Mouse (Mus musculus) midbrain, embryonic 13.5 days (tissue): Measurements from ENCODE around the gene Aebp1. TPM values are rescaled to one million over a fixed set of nuclear protein-coding genes. Genes with fewer than 3 reads are reported as not detected.

Source experiments
- ATAC-seq: fragments of 200-750 bp; cut with Nextera tagmentation; 2 replicates; pipeline ENCODE4 v1.8.0; 2017; ENCODE audit warnings: mild to moderate bottlenecking, moderate TSS enrichment, moderate library complexity
- H3K27ac ChIP-seq: fragments of 300-500 bp; sonication (generic); 2 replicates; pipeline ENCODE4 v1.5.1; 2015; ENCODE audit warnings: inconsistent platforms, mild to moderate bottlenecking, moderate library complexity
- H3K27me3 ChIP-seq: fragments of 300-500 bp; sonication (generic); 2 replicates; pipeline ENCODE4 v1.6.1; 2015; ENCODE audit warnings: mild to moderate bottlenecking, inconsistent platforms
- H3K36me3 ChIP-seq: fragments of 300-500 bp; sonication (generic); 2 replicates; pipeline ENCODE4 v1.6.1; 2015; ENCODE audit warnings: mild to moderate bottlenecking, inconsistent platforms
- H3K4me1 ChIP-seq: fragments of 300-500 bp; sonication (generic); replicated peaks from 2 replicates; pipeline ENCODE4 v1.6.1; 2015; ENCODE audit warnings: inconsistent platforms
- H3K4me2 ChIP-seq: fragments of 300-500 bp; sonication (generic); replicated peaks from 2 replicates; pipeline ENCODE4 v1.6.1; 2015; ENCODE audit warnings: moderate library complexity, mild to moderate bottlenecking, inconsistent platforms
- H3K4me3 ChIP-seq: fragments of 300-500 bp; sonication (generic); replicated peaks from 2 replicates; pipeline ENCODE4 v1.5.1; 2015; ENCODE audit warnings: mild to moderate bottlenecking, inconsistent platforms
- H3K9ac ChIP-seq: fragments of 300-500 bp; sonication (generic); replicated peaks from 2 replicates; pipeline ENCODE4 v1.6.1; 2015; ENCODE audit warnings: mild to moderate bottlenecking, inconsistent platforms
- H3K9me3 ChIP-seq: fragments of 300-500 bp; sonication (generic); 2 replicates; pipeline ENCODE4 v1.6.1; 2016; ENCODE audit warnings: mild to moderate bottlenecking, inconsistent platforms
- WGBS: fragments of 180-500 bp; shearing (Covaris S2); methylation state at CpG from one replicate; pipeline ENCODE4 v1.1.7; 2015; 5-methylcytosine and 5-hydroxymethylcytosine counted together
- polyA plus RNA-seq: library from polyadenylated mRNA; unstranded; fragments of >200 nt; fragmentation: Nextera tagmentation; extraction: Ambion mirVana; gene quantifications from 2 replicates; pipeline ENCODE4 v1.2.1, GENCODE M21; 2015

The Aebp1 gene
- polyA plus RNA-seq, 1 experiment from 2014 or later, result 10.6 TPM

DNA sequence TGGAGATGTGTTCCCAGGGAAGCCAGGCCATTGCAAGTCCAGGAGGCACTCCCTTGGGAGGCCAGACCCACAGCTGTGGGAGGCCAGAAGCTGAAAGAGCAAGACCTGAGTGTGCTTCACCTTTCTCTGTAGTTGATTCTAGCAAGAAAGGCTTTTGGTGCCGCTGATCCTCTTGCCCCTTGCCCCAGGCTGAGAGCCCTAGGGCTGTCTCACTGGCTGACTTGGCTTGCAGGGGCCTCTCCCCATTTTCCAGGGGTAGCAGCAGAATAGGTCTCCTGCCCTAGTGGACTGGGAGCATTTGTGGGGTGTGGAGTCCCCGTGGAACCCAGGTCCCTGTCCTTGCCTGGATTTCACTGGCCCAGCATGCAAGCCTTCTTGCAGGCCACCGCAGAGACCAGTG is 39.6 kb downstream of the Aebp1 start:
- peak overlapping the region; percentile 82 for H3K27ac ChIP-seq
- peaks cover 12% of the 10 kb centered on the region; the same call in 1 of the 2 replicates for H3K27me3 ChIP-seq
- H3K4me3 ChIP-seq, result peak overlapping the region; percentile 45
- H3K4me2 ChIP-seq, result peak overlapping the region; percentile 71
- peak overlapping the region; percentile 71 for H3K9ac ChIP-seq
- 15% methylated on average over 3 of the region's 3 CpGs for WGBS
- peak; percentile 15; the same call in 1 of the 2 replicates for ATAC-seq
- no peaks in the 10 kb centered on the region for H3K36me3 ChIP-seq
- H3K9me3 ChIP-seq, result no peaks in the 10 kb centered on the region
- peaks cover 30% of the 10 kb centered on the region for H3K4me1 ChIP-seq

DNA sequence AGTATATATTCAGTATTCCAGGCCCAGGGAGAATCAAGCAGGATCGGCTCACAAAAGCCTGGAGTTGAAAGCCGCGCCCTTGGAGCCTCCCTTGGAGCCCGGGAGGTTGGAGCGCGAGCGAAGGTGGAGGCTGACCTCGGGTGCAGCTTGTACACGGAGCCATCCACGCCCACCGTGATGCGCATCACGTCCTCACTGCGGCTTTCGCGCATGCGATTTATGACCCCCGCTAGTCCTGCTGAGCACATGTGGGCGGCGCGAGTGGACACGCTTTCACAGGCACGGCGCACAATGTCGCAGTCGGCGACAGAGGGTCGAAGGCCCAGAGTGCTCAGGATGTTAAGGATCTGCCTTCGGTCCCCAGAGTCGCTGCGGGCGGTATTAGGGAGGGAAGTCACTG is 40.2 kb downstream of the Aebp1 start:
- Histone ChIP-seq H3K27me3 (peaks cover 6% of the 10 kb centered on the region; the same call in 1 of the 2 replicates), H3K36me3 (no peaks in the 10 kb centered on the region), H3K4me2 (peak overlapping the region; percentile 71), H3K4me3 (peak overlapping the region; percentile 45), H3K27ac (peak overlapping the region; percentile 82), H3K9me3 (no peaks in the 10 kb centered on the region), H3K4me1 (peaks cover 30% of the 10 kb centered on the region), H3K9ac (peak overlapping the region; percentile 71)
- peak; percentile 84 for ATAC-seq
- 0% methylated on average over 32 of the region's 32 CpGs for WGBS

- Histone ChIP-seq H3K36me3 (no peaks in the 10 kb centered on the region), H3K4me2 (peak overlapping the region; percentile 71), H3K4me3 (peak overlapping the region; percentile 45), H3K9me3 (no peaks in the 10 kb centered on the region), H3K27me3 (peaks cover 3% of the 10 kb centered on the region; the same call in 1 of the 2 replicates), H3K27ac (peak overlapping the region; percentile 82), H3K4me1 (peaks cover 26% of the 10 kb centered on the region), H3K9ac (peak overlapping the region; percentile 71)
- 3% methylated on average over 6 of the region's 6 CpGs for WGBS
- no peak; the same call in 1 of the 2 replicates for ATAC-seq
These were observed 40.6 kb downstream of the Aebp1 start for GRCm38 (mm10) chr11:5902390-5902789.

- no peak overlapping the region for H3K9ac ChIP-seq
- H3K36me3 ChIP-seq, result no peaks in the 10 kb centered on the region
- no peak overlapping the region for H3K27ac ChIP-seq
- no peak overlapping the region for H3K4me2 ChIP-seq
- H3K27me3 ChIP-seq, result 0 out of 2 replicates have a peak, but pooled peaks cover 3% of the 10 kb centered on the region
- no peak overlapping the region for H3K4me3 ChIP-seq
- WGBS, result 94% methylated on average over 2 of the region's 2 CpGs
- ATAC-seq, result no peak
- no peaks in the 10 kb centered on the region for H3K9me3 ChIP-seq
- peaks cover 20% of the 10 kb centered on the region for H3K4me1 ChIP-seq
These were observed 42.1 kb downstream of the Aebp1 start for GRCm38 (mm10) chr11:5903844-5904243.

DNA sequence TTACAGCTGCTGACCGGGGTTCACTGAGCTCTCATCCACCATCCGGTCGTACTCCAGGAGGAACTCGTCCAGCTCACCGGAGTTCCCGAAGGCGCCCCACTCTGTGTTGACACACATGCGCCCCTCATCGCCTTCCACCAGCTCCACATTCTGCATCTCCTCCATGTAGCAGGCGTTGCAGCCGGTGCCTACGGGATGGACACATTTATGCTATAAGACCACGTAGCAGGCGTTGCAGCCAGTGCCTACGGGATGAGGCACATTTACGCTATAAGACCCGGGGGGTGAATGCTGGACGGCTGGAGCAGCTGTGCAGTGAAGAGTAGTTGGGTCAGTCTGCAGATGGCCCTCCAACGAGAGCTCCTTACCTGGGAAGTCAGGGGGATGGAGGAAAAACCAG is 42.6 kb downstream of the Aebp1 start:
- Histone ChIP-seq H3K4me2 (no peak overlapping the region), H3K9me3 (no peaks in the 10 kb centered on the region), H3K4me3 (no peak overlapping the region), H3K27me3 (0 out of 2 replicates have a peak, but pooled peaks cover 3% of the 10 kb centered on the region), H3K9ac (no peak overlapping the region), H3K4me1 (peaks cover 20% of the 10 kb centered on the region), H3K36me3 (no peaks in the 10 kb centered on the region), H3K27ac (no peak overlapping the region)
- no peak for ATAC-seq
- WGBS, result 88% methylated on average over 19 of the region's 19 CpGs

- Histone ChIP-seq H3K4me3 (no peak overlapping the region), H3K4me2 (no peak overlapping the region), H3K9me3 (no peaks in the 10 kb centered on the region), H3K27ac (no peak overlapping the region), H3K27me3 (0 out of 2 replicates have a peak, but pooled peaks cover 3% of the 10 kb centered on the region), H3K4me1 (peaks cover 20% of the 10 kb centered on the region), H3K9ac (no peak overlapping the region), H3K36me3 (no peaks in the 10 kb centered on the region)
- no peak for ATAC-seq
- 94% methylated on average over 6 of the region's 6 CpGs for WGBS
These were observed 43.1 kb downstream of the Aebp1 start for GRCm38 (mm10) chr11:5904871-5905270.

GRCm38 (mm10) chr11:5905778-5906518 is 44.2 kb downstream of the Aebp1 start:
- ATAC-seq, result no peak
- Histone ChIP-seq H3K9ac (no peak overlapping the region), H3K27me3 (0 out of 2 replicates have a peak, but pooled peaks cover under 1% of the 10 kb centered on the region), H3K4me2 (no peak overlapping the region), H3K4me1 (peaks cover 18% of the 10 kb centered on the region), H3K9me3 (no peaks in the 10 kb centered on the region), H3K27ac (no peak overlapping the region), H3K36me3 (no peaks in the 10 kb centered on the region), H3K4me3 (no peak overlapping the region)
- 87% methylated on average over 10 of the region's 10 CpGs for WGBS

GRCm38 (mm10) chr11:5907096-5907495 is 45.3 kb downstream of the Aebp1 start:
- ATAC-seq, result no peak
- Histone ChIP-seq H3K9ac (no peak overlapping the region), H3K4me3 (no peak overlapping the region), H3K9me3 (no peaks in the 10 kb centered on the region), H3K27ac (no peak overlapping the region), H3K4me1 (peaks cover 8% of the 10 kb centered on the region), H3K4me2 (no peak overlapping the region), H3K36me3 (no peaks in the 10 kb centered on the region), H3K27me3 (no peaks in the 10 kb centered on the region)
- 49% methylated on average over 5 of the region's 5 CpGs for WGBS

DNA sequence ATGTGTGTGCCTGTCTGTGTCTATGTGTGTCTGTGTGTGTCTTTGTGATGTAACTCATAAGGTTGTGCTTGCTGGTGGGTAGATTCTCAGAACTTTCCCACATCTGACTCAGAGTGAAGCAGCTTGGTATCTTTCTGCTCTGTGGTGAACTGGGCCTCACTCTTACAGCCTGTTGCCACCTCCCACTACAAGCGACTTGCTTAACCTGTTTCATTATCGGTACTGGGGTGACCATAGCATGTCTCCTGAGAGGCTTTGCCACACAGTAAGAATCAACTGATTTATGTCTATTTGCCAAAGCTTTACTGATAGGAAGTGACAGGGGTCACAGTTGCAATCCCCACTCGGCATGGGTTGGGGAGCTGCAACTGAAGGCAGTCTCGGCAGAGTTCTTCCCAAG is 46.9 kb downstream of the Aebp1 start:
- H3K9me3 ChIP-seq, result no peaks in the 10 kb centered on the region
- no peaks in the 10 kb centered on the region for H3K4me1 ChIP-seq
- no peak overlapping the region for H3K27ac ChIP-seq
- H3K4me2 ChIP-seq, result no peak overlapping the region
- no peak for ATAC-seq
- H3K4me3 ChIP-seq, result no peak overlapping the region
- H3K36me3 ChIP-seq, result no peaks in the 10 kb centered on the region
- no peak overlapping the region for H3K9ac ChIP-seq
- 83% methylated on average over 4 of the region's 4 CpGs for WGBS
- no peaks in the 10 kb centered on the region for H3K27me3 ChIP-seq

GRCm38 (mm10) chr11:5912635-5913034 is 50.9 kb downstream of the Aebp1 start:
- Histone ChIP-seq H3K36me3 (no peaks in the 10 kb centered on the region), H3K27ac (no peak overlapping the region), H3K4me1 (no peaks in the 10 kb centered on the region), H3K4me3 (no peak overlapping the region), H3K9me3 (no peaks in the 10 kb centered on the region), H3K9ac (no peak overlapping the region), H3K4me2 (no peak overlapping the region), H3K27me3 (no peaks in the 10 kb centered on the region)
- no peak for ATAC-seq
- 36% methylated on average over 5 of the region's 5 CpGs for whole genome bisulfite sequencing

DNA sequence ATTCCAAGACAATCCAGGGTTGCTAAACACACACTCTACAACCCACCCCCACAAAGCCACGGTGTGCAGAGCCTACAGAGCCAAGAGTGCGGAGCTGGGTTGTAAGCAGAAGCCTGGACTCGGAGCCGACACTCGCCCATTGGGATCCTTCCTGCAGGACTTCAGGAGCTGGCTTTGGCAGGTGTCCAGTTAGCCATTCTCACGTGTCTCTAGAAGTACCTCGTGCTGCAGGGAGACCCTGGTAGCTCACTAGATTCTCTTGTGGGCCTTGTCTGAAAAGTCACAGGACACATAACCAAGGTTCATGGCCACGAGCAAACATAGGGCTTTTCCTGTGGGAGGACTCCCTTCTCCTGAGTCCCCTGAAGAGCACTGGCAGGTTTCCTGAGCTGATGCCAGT is 51.5 kb downstream of the Aebp1 start:
- H3K27me3 ChIP-seq, result no peaks in the 10 kb centered on the region
- 72% methylated on average over 8 of the region's 8 CpGs for WGBS
- ATAC-seq, result no peak

DNA sequence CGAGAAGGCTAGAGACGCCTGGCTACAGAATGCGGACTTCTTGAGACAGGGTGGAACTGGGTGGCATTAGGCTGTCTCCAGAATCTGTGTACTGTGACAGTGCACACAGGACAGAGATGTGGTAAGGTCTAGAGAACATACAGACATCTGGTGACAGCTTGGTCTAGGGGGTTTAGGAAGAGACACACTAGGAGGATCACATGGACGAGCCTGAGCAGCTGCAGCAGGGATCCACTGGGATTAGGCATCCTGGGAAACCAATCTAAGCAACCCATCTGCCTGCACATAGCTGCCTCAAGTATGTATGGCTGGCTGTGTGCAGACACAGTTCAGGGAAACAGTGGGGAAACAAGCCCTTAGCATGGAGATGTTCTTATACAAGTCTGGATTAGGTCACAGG is 52.2 kb downstream of the Aebp1 start:
- 75% methylated on average over 4 of the region's 4 CpGs for WGBS
- Histone ChIP-seq H3K9ac (no peak overlapping the region), H3K27ac (no peak overlapping the region), H3K27me3 (no peaks in the 10 kb centered on the region), H3K4me2 (no peak overlapping the region), H3K36me3 (no peaks in the 10 kb centered on the region), H3K4me1 (no peaks in the 10 kb centered on the region), H3K4me3 (no peak overlapping the region), H3K9me3 (no peaks in the 10 kb centered on the region)
- ATAC-seq, result 0 out of 2 replicates have a peak, but pooled peaks have one; percentile 14

More for the DNA sequence above, 51.5 kb downstream of the Aebp1 start:
- Histone ChIP-seq H3K9ac (no peak overlapping the region), H3K36me3 (no peaks in the 10 kb centered on the region), H3K4me1 (no peaks in the 10 kb centered on the region), H3K27ac (no peak overlapping the region), H3K4me2 (no peak overlapping the region), H3K9me3 (no peaks in the 10 kb centered on the region), H3K4me3 (no peak overlapping the region)
